Mouse (Mus musculus) limb, embryonic 15.5 days (tissue): ENCODE data around the gene Ttc16. TPM values are rescaled to one million over a fixed set of nuclear protein-coding genes. Genes with fewer than 3 reads are reported as not detected.

ENCODE experiments used
- ATAC-seq: fragments of 200-750 bp; cut with Nextera tagmentation; 2 replicates; pipeline ENCODE4 v1.8.0; 2017; ENCODE audit warnings: low read depth, moderate TSS enrichment; ENCODE audit not compliant: insufficient number of reproducible peaks, low FRiP score, low TSS enrichment
- H3K27ac ChIP-seq: fragments of 300-500 bp; sonication (generic); 2 replicates; pipeline ENCODE4 v1.5.1; 2015; ENCODE audit warnings: moderate library complexity, mild to moderate bottlenecking, inconsistent platforms
- H3K27me3 ChIP-seq: fragments of 300-500 bp; sonication (generic); 2 replicates; pipeline ENCODE4 v1.6.1; 2015; ENCODE audit warnings: inconsistent platforms
- H3K36me3 ChIP-seq: fragments of 300-500 bp; sonication (generic); 2 replicates; pipeline ENCODE4 v1.6.1; 2015; ENCODE audit warnings: inconsistent platforms
- H3K4me1 ChIP-seq: fragments of 300-500 bp; sonication (generic); 2 replicates; pipeline ENCODE4 v1.6.1; 2015; ENCODE audit warnings: inconsistent platforms
- H3K4me2 ChIP-seq: fragments of 300-500 bp; sonication (generic); 2 replicates; pipeline ENCODE4 v1.6.1; 2015; ENCODE audit warnings: mild to moderate bottlenecking, inconsistent platforms
- H3K4me3 ChIP-seq: fragments of 300-500 bp; sonication (generic); 2 replicates; pipeline ENCODE4 v1.5.1; 2015; ENCODE audit warnings: mild to moderate bottlenecking, inconsistent platforms
- H3K9ac ChIP-seq: fragments of 300-500 bp; sonication (generic); 2 replicates; pipeline ENCODE4 v1.6.1; 2015; ENCODE audit warnings: inconsistent platforms
- H3K9me3 ChIP-seq: fragments of 300-500 bp; sonication (generic); 2 replicates; pipeline ENCODE4 v1.6.1; 2016; ENCODE audit warnings: inconsistent platforms
- WGBS: fragments of 180-500 bp; shearing (Covaris S2); methylation state at CpG from one replicate; pipeline ENCODE4 v1.1.7; 2015; 5-methylcytosine and 5-hydroxymethylcytosine counted together
- polyA plus RNA-seq: library from polyadenylated mRNA; unstranded; fragments of >200 nt; fragmentation: Nextera tagmentation; extraction: Ambion mirVana; gene quantifications from 2 replicates; pipeline ENCODE4 v1.2.1, GENCODE M21; 2015

Ttc16 gene
- polyA plus RNA-seq, 1 experiment from 2014 or later: 0.13 TPM

GRCm38 (mm10) chr2:32739311-32739710 lies 36.1 kb downstream of the Ttc16 start:
- H3K4me2 ChIP-seq: no peak overlapping the region
- peaks cover 20% of the 10 kb centered on the region for H3K4me1 ChIP-seq
- 70% methylated on average over 4 of the region's 4 CpGs for WGBS
- H3K36me3 ChIP-seq: no peaks in the 10 kb centered on the region
- H3K9me3 ChIP-seq: no peaks in the 10 kb centered on the region
- H3K4me3 ChIP-seq: no peak overlapping the region
- no peak for ATAC-seq
- H3K27ac ChIP-seq: no peak overlapping the region
- H3K9ac ChIP-seq: no peak overlapping the region
- peaks cover 37% of the 10 kb centered on the region for H3K27me3 ChIP-seq

DNA sequence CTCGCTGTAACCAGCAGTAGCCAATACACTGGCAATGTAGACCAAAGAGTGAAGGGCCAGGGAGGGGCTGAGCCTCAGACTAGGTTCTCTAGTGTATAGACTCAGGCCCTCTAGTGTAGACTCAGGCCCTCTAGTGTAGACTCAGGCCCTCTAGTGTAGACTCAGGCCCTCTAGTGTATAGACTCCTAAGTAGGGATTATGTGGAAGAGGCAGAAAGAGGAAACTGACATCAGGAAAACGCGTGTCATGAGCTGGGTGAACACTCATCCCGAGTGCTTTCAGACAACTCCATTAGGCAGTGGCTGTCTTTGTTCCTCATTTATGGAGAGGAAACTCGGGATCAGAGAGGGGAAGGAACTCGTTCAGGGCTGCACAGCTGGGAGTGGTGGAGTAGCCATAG lies 38.4 kb downstream of the Ttc16 start:
- H3K36me3 ChIP-seq: no peaks in the 10 kb centered on the region
- H3K4me2 ChIP-seq: no peak overlapping the region
- H3K4me3 ChIP-seq: no peak overlapping the region
- H3K4me1 ChIP-seq: peaks cover 20% of the 10 kb centered on the region
- 65% methylated on average over 6 of the region's 6 CpGs for WGBS
- H3K9ac ChIP-seq: no peak overlapping the region
- no peak for ATAC-seq
- H3K27me3 ChIP-seq: peaks cover 24% of the 10 kb centered on the region
- H3K27ac ChIP-seq: no peak overlapping the region
- no peaks in the 10 kb centered on the region for H3K9me3 ChIP-seq

DNA sequence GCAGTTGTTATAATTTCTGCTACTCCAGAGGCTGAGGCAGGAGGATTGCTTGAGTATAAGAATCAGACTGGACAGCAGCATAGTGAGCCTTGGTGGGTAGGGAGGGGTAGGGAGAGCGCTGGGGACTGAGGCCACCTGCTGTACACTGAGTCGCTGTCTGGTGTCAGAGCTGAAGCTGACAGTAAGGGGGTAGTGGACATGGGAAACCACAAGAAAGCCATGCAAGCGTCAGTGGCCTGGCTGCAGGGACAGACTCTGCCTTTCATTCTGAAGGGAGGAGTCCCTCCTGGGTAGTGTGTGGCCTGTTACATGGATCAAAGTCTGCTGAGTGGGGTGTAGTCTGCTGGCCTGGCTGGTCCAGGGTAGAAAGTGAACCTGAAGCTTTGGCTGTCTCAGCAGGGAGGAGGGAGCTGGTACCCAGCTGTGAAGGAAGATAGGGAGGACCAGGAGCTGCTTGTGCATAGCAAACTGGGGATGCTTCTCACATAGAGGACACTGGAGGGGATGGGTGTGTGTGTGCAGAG lies 39.1 kb downstream of the Ttc16 start:
- Histone ChIP-seq H3K9ac (no peak overlapping the region), H3K4me2 (no peak overlapping the region), H3K27me3 (peaks cover 18% of the 10 kb centered on the region), H3K27ac (no peak overlapping the region), H3K9me3 (no peaks in the 10 kb centered on the region), H3K4me3 (no peak overlapping the region), H3K4me1 (peaks cover 19% of the 10 kb centered on the region), H3K36me3 (no peaks in the 10 kb centered on the region)
- WGBS: 48% methylated on average over 3 of the region's 3 CpGs
- ATAC-seq: no peak

GRCm38 (mm10) chr2:32734933-32735332 lies 40.5 kb downstream of the Ttc16 start:
- H3K36me3 ChIP-seq: no peaks in the 10 kb centered on the region
- H3K4me1 ChIP-seq: peaks cover 24% of the 10 kb centered on the region
- WGBS: 51% methylated on average over 4 of the region's 4 CpGs
- ATAC-seq: no peak
- peaks cover 4% of the 10 kb centered on the region; the same call in 1 of the 2 replicates for H3K27me3 ChIP-seq
- H3K9me3 ChIP-seq: no peaks in the 10 kb centered on the region
- H3K4me3 ChIP-seq: no peak overlapping the region
- no peak overlapping the region for H3K27ac ChIP-seq
- H3K9ac ChIP-seq: no peak overlapping the region
- H3K4me2 ChIP-seq: no peak overlapping the region

DNA sequence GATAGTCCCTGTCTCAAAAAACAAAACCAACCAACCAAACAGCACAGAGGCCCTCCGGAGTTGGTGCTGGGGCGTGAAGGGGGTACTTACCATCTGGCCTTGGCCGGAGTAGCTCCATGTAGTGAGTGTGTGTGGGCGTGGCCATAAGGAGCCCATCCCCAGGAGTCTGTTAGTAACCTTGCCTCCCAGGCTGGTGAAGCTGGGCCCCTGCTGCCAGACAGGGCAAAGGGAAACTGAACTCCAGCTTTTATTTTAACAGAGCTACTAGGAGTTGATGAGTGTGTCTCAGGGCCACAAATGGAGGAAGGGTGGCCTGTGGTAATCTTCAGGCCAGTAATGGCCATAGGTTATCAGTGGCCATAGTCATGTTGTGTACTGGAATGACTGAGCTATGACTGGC lies 41.0 kb downstream of the Ttc16 start:
- Histone ChIP-seq H3K4me3 (no peak overlapping the region), H3K9ac (no peak overlapping the region), H3K4me2 (no peak overlapping the region), H3K27ac (peak overlapping the region; percentile 44; the same call in 1 of the 2 replicates), H3K36me3 (no peaks in the 10 kb centered on the region), H3K9me3 (no peaks in the 10 kb centered on the region), H3K4me1 (peaks cover 27% of the 10 kb centered on the region), H3K27me3 (no peaks in the 10 kb centered on the region)
- ATAC-seq: no peak
- WGBS: 41% methylated on average over 4 of the region's 4 CpGs

- WGBS: 75% methylated on average over 6 of the region's 6 CpGs
- H3K9me3 ChIP-seq: no peaks in the 10 kb centered on the region
- H3K9ac ChIP-seq: no peak overlapping the region
- no peaks in the 10 kb centered on the region for H3K27me3 ChIP-seq
- ATAC-seq: no peak
- no peak overlapping the region for H3K4me3 ChIP-seq
- H3K4me2 ChIP-seq: no peak overlapping the region
- peaks cover 37% of the 10 kb centered on the region for H3K4me1 ChIP-seq
- H3K27ac ChIP-seq: no peak overlapping the region
- H3K36me3 ChIP-seq: no peaks in the 10 kb centered on the region
These were observed 42.7 kb downstream of the Ttc16 start for GRCm38 (mm10) chr2:32732695-32733094.

DNA sequence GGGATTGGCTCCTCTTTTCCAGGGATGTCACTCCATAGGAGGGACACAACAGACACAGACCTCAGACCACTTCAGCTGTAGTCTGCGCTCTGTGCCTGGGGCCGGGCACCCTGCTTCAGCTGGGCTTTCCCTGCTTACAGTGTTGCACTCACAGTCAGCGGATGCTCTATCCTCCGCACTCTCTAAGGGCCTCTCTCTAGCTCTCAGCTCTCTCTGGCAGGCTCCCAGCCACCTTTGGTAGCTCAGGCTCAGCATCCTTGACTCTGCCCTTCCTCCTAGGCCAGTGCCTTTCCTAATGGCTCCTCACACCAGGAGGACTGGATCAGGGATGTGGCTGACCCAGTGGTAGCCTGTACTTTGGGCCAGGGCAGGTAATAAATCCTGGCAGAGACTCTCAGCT lies 43.5 kb downstream of the Ttc16 start:
- H3K4me1 ChIP-seq: peaks cover 43% of the 10 kb centered on the region
- H3K27me3 ChIP-seq: no peaks in the 10 kb centered on the region
- no peak overlapping the region for H3K4me2 ChIP-seq
- no peak for ATAC-seq
- 60% methylated on average over 4 of the region's 4 CpGs for WGBS
- no peaks in the 10 kb centered on the region for H3K36me3 ChIP-seq
- H3K4me3 ChIP-seq: no peak overlapping the region
- no peak overlapping the region for H3K9ac ChIP-seq
- H3K27ac ChIP-seq: 0 out of 2 replicates have a peak overlapping the region, but pooled peaks have one; percentile 38
- no peaks in the 10 kb centered on the region for H3K9me3 ChIP-seq

GRCm38 (mm10) chr2:32730854-32731253 lies 44.6 kb downstream of the Ttc16 start:
- Histone ChIP-seq H3K27ac (peak overlapping the region; percentile 79), H3K9me3 (no peaks in the 10 kb centered on the region), H3K9ac (no peak overlapping the region), H3K4me1 (peaks cover 43% of the 10 kb centered on the region), H3K27me3 (no peaks in the 10 kb centered on the region), H3K4me2 (0 out of 2 replicates have a peak overlapping the region, but pooled peaks have one; percentile 19), H3K4me3 (no peak overlapping the region), H3K36me3 (no peaks in the 10 kb centered on the region)
- WGBS: 14% methylated on average over 11 of the region's 11 CpGs
- ATAC-seq: no peak

- ATAC-seq: no peak
- H3K36me3 ChIP-seq: no peaks in the 10 kb centered on the region
- no peaks in the 10 kb centered on the region for H3K9me3 ChIP-seq
- H3K9ac ChIP-seq: no peak overlapping the region
- H3K4me3 ChIP-seq: no peak overlapping the region
- WGBS: 54% methylated on average over 4 of the region's 4 CpGs
- peaks cover 42% of the 10 kb centered on the region for H3K4me1 ChIP-seq
- H3K4me2 ChIP-seq: no peak overlapping the region
- H3K27ac ChIP-seq: peak overlapping the region; percentile 79
- no peaks in the 10 kb centered on the region for H3K27me3 ChIP-seq
These were observed 45.9 kb downstream of the Ttc16 start for GRCm38 (mm10) chr2:32729547-32729946.

- no peaks in the 10 kb centered on the region for H3K9me3 ChIP-seq
- ATAC-seq: no peak
- no peak overlapping the region for H3K9ac ChIP-seq
- H3K36me3 ChIP-seq: no peaks in the 10 kb centered on the region
- no peaks in the 10 kb centered on the region for H3K27me3 ChIP-seq
- peak overlapping the region; percentile 54; the same call in 1 of the 2 replicates for H3K4me2 ChIP-seq
- H3K27ac ChIP-seq: no peak overlapping the region
- WGBS: 49% methylated on average over 7 of the region's 7 CpGs
- peak overlapping the region; percentile 41 for H3K4me3 ChIP-seq
- H3K4me1 ChIP-seq: peaks cover 40% of the 10 kb centered on the region
These were observed 47.0 kb downstream of the Ttc16 start for GRCm38 (mm10) chr2:32728463-32728862.

DNA sequence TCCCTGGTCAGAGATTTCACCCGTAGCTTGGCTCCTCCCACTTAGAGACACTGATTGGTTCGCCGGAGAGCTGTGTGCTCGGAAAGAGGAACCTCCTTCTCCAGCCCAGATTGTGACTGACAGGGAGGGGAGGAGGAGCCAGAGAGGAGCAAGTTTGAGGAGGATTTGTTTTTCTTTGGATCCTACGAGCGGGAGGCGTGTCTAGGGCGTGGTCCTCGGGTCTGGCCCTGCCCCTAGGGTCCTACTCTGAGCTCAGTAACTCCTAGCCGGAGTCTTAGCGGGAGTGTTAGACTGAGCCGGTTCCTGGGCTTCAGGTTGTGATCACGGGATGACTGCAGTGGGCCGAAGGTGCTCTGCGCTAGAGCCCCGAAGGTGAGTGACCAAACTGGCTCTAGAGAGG lies 48.0 kb downstream of the Ttc16 start:
- peak; percentile 94 for ATAC-seq
- H3K9ac ChIP-seq: peak overlapping the region; percentile 28; the same call in 1 of the 2 replicates
- peaks cover 40% of the 10 kb centered on the region for H3K4me1 ChIP-seq
- no peaks in the 10 kb centered on the region for H3K27me3 ChIP-seq
- H3K4me2 ChIP-seq: peak overlapping the region; percentile 54
- peak overlapping the region; percentile 41 for H3K4me3 ChIP-seq
- WGBS: 2% methylated on average over 16 of the region's 16 CpGs
- no peaks in the 10 kb centered on the region for H3K36me3 ChIP-seq
- H3K27ac ChIP-seq: peak overlapping the region; percentile 72
- no peaks in the 10 kb centered on the region for H3K9me3 ChIP-seq

GRCm38 (mm10) chr2:32724832-32725790 lies 50.3 kb downstream of the Ttc16 start:
- Histone ChIP-seq H3K4me3 (no peak overlapping the region), H3K9ac (no peak overlapping the region), H3K9me3 (no peaks in the 10 kb centered on the region), H3K4me1 (peaks cover 37% of the 10 kb centered on the region), H3K27ac (no peak overlapping the region), H3K4me2 (no peak overlapping the region), H3K27me3 (no peaks in the 10 kb centered on the region), H3K36me3 (no peaks in the 10 kb centered on the region)
- no peak for ATAC-seq
- WGBS: 76% methylated on average over 16 of the region's 16 CpGs
